Mouse (Mus musculus) spleen, adult 2 months (tissue): ENCODE data around the gene Ythdf2.

ENCODE experiments used
- CTCF ChIP-seq: fragments of 200-500 bp; IDR thresholded peaks from 2 replicates; pipeline ENCODE4 v1.5.1; 2011; ENCODE audit warnings: mild to moderate bottlenecking, inconsistent platforms; ENCODE audit not compliant: insufficient read depth, insufficient read length, insufficient replicate concordance; ENCODE audit errors: extremely low read depth
- POLR2A ChIP-seq: fragments of 200-500 bp; IDR thresholded peaks from 2 replicates; pipeline ENCODE4 v1.6.1; 2011; ENCODE audit warnings: low read depth, low read length, inconsistent platforms

DNA sequence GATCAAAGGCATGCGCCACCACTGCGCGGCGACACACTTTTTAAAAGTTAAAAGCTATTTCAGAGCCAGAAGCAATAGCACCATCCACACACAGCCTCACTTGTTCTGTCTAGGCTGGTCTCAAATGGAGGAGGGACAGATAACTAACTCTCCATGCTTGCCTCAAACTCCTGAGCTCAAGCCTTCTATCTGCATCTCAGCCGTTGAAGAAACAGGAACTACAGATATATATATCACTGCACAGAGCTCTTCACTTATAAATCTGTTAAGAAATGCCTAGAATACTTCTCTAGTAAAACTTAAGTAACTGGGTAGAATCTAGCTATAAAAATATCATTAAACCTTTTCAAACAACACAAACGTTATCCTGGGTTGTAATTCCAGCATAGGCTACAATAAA, 17.7 kb downstream of the Ythdf2 start:
- no peak for TF ChIP-seq POLR2A
- no peak for TF ChIP-seq CTCF
